Mouse (Mus musculus) left cerebral cortex, adult 9 months (tissue): Measurements from ENCODE around the gene Cd177.
"Not testable (repeated sequence)": the region's sequence is repeated elsewhere in the genome, so short reads cannot be mapped to it uniquely, and the experiment has no call there.

Experiments
- DNase-seq, 2 experiments: peaks; one replicate each; pipeline ENCODE4 v3.0.0; 2022; ENCODE audit warnings: low spot score in 2 of 2

The Cd177 gene

GRCm38 (mm10) chr7:24760211-24760610, at the start of gene Cd177:
Gene Cd177 (minus strand): TSS chr7:24760311.
- DNase-seq: no peak

GRCm38 (mm10) chr7:24809041-24809440, 48.9 kb upstream of the Cd177 start:
- no peak for DNase-seq

GRCm38 (mm10) chr7:24804826-24805225, 44.7 kb upstream of the Cd177 start:
- DNase-seq: no peak

DNA sequence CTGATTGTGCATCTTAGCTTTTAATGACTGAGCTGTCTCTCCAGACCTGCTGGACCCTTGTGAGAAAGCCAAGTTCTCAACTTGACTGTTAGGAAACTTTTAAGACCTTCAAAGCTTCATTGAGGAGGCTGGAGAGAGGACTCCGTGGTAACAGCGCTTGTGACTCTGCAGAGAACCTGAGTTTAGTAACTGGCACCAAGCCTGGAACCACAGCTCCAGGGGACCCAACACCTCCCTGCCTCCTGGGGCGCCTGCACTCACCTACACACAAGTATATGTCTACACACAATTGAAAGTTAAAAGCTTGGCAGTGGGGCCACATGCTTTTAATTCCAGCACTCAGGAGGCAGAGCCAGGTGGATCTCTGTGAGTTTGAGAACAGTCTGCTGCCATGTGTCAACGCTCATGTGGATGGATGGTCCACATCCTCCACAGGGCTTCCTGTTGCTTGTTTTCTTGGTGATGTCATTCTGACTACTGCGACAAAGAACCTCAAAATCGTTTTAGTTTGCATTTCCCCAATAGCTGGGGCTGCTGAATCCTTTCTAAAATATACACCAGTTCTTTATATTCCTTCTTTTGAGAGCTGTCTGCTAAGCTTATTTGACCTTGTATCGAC, 42.1 kb upstream of the Cd177 start:
- no peak for DNase-seq

DNA sequence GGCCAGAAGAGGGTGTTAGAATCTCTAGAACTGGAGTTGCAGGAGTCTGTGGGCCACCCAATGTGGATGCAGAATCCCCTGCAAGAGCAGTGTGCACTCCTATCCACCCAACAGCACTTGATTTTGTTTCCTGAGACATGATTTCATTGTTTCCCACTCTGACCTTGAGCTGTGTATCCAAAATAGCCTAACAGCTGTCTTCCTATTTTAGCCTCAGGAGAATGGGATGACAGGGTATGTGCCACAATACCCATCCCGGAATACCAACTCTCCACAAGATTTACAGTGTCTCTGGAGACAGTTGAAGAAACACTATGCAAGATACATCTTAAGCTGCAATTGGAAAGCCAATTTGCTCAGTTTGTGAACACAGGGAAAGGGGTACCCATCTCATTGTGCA, 37.8 kb upstream of the Cd177 start:
- no peak for DNase-seq

DNA sequence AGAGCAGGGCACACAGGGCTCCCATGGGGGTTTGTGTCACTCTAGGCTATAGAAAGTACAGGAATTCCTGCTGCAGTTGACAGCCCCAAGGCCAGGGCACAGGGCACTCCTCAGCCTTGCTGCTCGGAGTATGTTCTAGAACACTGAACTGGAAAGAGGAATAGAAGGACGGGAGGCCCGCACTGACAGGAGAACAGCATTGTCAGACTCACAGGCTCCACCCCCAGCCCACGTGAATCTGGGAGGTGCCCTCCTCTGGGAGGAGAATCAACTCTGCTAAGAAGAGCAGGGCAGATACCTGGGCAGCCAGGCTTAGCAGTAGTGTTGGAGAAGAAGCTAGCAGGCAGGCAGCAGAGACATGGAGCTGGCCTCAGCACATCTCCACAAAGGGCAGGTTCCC, 16.8 kb upstream of the Cd177 start, which contains the start of gene Ceacam10:
Gene Ceacam10, plus strand, starts transcription at position 289 of the 400 bp plus-strand sequence.
- DNase-seq: not testable (repeated sequence)

DNA sequence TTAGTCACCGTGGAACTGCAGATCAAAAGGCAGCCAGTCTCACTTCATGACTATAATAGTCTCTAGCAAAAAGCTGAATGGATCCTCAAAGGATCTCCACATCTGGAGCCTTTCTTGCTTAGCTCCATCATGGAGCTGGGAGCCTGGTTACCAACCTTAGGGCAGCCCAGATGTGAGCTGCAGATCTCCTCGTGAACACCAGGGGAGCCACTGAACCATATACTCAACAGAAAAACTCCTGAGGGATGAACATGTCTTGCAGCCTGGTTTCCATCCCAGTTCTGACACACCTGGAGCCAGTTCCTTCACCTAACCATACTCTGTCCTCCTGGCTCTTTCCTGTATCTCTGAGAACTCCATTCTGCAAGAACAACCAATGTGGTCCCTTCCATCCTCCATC, 16.0 kb upstream of the Cd177 start:
- DNase-seq: no peak

- no peak for DNase-seq
These were observed 13.9 kb upstream of the Cd177 start for GRCm38 (mm10) chr7:24773942-24774535.

DNA sequence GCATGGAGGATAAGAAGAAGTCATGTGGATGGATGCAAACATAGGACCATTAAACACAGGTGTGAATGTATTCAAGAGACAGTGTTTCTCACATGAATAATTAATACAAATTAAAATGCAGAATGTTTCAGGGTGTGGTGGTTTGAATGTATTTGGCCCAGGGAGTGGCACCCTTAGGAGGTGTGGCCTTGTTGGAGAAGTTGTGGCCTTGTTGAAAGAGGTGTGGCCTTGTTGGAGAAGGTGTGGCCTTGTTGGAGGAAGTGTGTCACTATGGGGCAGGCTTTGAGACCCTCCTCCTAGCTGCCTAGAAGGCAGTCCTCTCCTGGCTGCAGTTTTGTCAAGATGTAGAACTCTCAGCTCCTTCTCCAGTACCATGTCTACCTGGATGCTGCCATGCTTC, 11.2 kb upstream of the Cd177 start:
- no peak for DNase-seq

DNA sequence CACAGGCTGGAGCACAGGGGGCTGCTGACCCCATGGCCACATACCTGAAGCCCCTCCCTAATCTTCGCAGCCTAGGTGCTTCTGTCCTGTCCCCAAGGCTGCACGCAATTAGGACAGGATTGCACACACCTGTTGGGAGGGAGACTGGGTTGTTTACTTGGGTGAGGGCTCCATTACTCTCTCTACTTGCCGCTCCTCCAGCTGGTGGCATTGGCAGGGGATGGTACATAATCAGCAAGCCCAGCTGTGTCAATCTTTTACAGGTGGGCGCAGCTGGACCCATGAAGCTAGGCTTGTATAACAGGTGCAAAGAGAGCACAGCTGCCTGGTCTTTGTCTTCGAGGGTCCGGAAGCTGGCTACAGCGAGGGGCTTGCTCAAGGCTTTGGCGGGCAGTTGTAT, 2.5 kb upstream of the Cd177 start:
- no peak for DNase-seq

GRCm38 (mm10) chr7:24761161-24761560, 1.1 kb upstream of the Cd177 start:
- DNase-seq: no peak

DNA sequence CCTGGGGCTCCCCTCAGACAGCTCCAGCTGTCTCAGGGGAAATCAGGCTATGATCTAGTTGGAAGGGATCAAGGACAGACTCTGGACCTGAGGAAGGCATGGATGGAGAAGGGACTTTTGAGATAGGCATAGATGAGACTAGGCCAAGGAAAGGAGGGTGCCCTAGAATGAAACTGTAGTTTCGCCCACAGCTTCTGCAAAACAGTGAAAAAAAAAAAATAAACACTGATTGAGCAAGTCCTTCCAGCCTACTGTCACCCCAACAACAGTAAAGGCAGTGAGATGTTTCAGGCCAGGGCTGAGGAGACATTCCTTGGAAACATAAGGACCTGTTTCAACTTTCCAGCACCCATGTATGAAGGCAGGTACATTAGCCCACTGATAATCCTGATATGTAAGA, 1.6 kb downstream of the Cd177 start:
- no peak for DNase-seq

- no peak for DNase-seq
These were observed 6.6 kb downstream of the Cd177 start for GRCm38 (mm10) chr7:24753476-24753875.

DNA sequence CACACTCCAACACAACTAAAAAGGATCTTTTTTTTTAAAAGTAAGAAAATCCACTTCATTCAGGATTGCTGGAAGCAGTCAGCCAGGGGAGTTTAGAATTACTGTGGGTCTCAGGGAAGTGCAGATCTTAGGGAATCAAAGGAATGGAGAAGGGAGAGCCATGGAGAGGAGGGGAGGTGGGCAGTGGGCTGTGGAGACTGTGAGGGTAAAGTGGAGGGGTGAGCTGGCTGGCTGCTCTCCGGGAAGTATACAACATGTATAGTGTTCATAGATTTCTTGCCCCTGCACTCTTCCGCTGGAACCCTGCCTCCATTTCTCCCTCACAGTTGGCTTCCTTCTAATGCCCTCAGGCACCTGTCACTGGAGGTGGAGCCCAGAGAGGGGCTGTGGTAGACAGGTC, 8.5 kb downstream of the Cd177 start:
- no peak for DNase-seq

GRCm38 (mm10) chr7:24750695-24751094, 9.4 kb downstream of the Cd177 start:
- DNase-seq: no peak

DNA sequence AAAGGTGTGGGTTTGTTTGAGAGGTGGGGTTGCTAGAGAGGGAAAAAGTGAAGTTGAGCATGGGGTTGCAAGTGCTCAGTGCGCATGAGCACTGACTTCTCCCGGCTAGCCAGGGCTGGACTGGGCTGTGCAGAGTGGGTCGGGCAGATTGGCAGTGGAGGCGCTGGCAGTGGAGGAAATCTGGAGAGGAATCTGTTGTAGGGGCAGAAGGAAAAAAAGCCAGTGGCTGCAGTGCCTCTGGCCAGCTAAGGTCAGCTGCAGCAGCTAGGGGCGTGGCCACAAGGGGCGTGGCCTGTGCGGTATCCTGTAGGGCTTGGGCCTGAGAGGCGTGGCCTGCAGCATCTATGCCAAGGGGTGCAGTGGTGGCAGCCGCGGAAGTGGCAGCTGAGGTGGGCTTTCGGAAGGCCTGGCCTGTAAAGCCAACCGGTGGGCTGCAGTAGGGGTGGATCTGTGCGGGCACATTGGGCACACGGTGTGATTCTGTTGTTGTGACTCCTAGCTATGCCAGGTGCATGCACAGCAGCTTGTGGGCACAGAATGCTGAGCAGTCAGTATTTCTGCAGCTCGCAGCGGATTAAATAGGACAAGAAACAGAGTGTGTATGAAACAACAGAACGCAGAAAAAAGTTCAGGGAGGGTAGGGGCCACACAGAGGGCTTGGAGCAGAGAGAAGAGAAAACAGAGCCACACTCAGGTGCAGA, 24.0 kb downstream of the Cd177 start:
- no peak for DNase-seq

GRCm38 (mm10) chr7:24726808-24727207, 33.3 kb downstream of the Cd177 start, which contains the start of gene Gm4763:
Gene Gm4763 (minus strand): TSS chr7:24726908.
- not testable (repeated sequence) for DNase-seq

DNA sequence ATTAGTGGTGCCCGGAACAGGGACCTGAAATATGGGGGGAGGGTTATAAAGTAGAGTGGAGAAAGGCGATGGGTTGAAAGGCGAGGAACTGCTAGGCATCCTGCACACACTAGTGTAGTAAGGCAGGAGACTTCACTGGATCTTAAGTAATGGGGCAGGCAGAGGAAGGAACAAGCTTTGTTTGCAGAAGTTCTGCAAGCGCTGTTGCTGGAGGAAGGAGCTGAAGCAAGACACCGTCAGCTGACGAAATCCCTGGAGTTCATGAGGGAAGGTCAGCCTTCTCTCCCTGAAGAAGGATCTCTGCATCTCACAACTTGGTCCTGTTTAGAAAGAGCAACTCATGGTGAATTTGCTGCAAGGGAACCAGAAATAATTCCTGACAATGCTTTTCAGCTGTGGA, 45.1 kb downstream of the Cd177 start:
- no peak for DNase-seq

GRCm38 (mm10) chr7:24708832-24709292, 51.2 kb downstream of the Cd177 start, which contains the start of gene BC049730:
Gene BC049730 (plus strand): TSS chr7:24709242.
- DNase-seq: no peak

DNA sequence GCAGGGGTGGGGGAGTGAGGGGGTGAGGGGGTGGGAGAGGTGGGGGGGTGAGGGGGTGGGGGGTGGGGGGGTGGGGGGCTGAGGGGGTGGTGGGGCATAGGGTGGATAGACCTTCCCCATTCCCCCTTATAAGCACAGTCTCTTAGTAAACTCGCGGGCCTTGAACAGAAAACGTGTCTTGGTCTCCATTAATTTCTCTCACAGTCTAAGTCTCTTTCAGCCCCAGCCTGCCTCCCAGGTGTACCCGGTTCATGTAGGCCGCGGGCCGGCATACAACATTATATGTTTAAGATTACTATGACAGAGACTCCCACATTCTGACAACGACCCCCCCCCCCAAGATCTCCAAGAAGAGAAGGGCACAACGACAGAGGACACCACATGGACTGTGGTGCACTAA, 57.3 kb downstream of the Cd177 start:
- DNase-seq: not testable (repeated sequence)

- not testable (repeated sequence) for DNase-seq
These were observed 62.2 kb downstream of the Cd177 start for GRCm38 (mm10) chr7:24697891-24698290.
